Mouse (Mus musculus): ENCODE measurements around the gene S100a3.

The S100a3 gene

DNA sequence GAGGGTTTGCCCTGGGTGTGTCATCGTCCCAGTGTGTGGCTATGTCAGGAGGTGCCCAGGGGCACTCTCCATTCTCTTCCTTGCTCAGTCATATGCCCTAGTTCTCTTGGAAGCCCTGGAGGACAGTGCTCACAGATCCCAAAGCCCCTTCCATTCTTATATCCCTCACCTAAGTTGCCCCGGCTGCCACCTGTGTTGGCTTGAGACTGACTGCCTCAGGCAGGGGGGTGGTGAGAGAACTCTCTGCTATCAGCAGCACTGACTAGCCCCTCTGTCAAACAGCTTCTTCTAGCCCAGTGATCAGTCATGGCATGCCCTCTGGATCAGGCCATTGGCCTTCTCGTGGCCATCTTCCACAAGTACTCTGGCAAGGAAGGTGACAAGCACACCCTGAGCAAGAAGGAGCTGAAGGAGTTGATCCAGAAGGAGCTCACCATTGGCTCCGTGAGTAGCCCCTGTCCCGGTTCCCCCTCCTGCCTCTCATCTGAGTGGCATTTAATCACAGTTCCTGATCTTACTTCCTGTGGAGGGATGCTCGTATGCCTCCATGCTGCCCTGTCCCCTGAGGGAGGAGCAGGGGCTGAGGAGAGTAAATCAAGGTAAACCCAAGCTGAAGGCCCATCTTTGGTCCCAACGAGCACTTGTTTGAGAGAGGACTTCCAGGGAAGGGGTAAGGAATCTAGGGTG is 53.2 kb downstream of the S100a3 start:
- in situ Hi-C loops (cut with MboI; ENCODE audit: low pct_unique_long_range_greater_than_20kb in 1 of 2, low sequenced_read_pairs in 2 of 2, unreplicated experiment in 1 of 2), result no loop called here

DNA sequence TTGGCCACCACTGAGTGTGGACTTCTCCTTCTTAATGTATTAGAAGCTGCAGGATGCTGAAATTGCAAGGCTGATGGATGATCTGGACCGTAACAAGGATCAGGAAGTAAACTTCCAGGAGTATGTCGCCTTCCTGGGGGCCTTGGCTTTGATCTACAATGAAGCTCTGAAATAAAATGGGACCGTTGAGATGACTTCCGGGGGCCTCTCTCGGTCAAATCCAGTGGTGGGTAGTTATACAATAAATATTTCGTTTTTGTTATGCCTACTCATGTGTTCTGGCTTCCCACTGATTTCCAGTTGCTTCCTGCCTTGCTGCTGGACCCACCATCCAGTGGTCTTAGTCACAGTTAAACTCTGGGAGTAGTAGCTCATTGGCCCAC is 53.8 kb downstream of the S100a3 start:
- in situ Hi-C loops (cut with MboI; ENCODE audit: low pct_unique_long_range_greater_than_20kb in 1 of 2, low sequenced_read_pairs in 2 of 2, unreplicated experiment in 1 of 2), result no loop called here

DNA sequence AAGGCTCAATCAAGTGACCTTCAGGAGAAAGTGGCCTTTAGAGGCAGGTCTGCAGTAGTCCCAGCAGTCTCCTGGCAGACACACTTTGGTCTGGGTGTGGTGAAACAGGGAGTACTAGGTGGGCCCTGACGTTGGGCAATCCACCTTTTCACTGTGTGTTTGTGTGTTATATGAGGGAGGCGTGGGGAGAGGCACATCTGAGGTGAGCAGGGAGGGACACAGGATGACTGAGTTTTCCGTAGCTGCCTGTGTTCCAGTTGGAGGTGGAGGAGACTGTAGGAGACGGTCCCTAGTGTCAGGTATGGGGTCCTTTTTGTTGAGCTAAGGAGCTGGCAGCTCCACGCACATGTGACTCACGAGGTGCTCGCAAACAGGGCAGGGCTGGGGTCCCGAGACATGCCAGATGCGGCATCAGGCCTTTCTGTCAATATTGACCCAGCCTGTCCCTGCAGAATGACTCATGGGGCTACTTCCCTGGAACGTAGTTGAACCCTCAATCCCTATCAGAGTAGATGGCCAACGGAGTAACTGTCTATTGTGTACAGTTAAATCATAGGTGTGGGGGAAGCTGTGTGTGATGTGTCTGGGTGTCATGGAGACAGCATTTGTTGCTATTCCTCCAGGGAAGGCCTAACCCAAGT is 54.4 kb downstream of the S100a3 start:
- in situ Hi-C loops (cut with MboI; ENCODE audit: low pct_unique_long_range_greater_than_20kb in 1 of 2, low sequenced_read_pairs in 2 of 2, unreplicated experiment in 1 of 2), result loop anchor here in 1 of 2 experiments (5.0 kb wide), 1 partner anchor 32 kb away; no protein-coding TSS in a partner anchor

DNA sequence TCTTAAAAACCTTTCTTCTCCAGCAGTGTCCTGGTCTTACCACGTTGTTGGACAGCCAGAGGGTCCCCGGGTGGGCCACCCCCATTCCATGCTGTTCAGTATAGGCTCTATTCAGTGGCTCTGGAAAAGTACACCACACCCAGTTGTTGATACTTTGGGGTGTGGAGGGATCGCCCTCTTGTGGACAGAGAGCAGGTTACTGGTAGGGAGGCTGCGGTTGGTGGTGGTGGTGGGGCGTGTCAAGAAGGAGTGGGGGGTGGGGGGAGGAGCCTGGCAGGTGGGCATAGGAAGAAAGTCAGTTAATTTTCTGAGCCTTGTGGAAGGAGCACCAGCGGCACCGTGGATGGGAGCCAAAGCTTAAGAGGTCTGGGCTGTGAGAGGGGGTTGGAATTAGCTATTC is 55.0 kb downstream of the S100a3 start:
- in situ Hi-C loops (cut with MboI; ENCODE audit: low pct_unique_long_range_greater_than_20kb in 1 of 2, low sequenced_read_pairs in 2 of 2, unreplicated experiment in 1 of 2), result loop anchor here in 1 of 2 experiments (5.0 kb wide), 1 partner anchor 33 kb away; no protein-coding TSS in a partner anchor

DNA sequence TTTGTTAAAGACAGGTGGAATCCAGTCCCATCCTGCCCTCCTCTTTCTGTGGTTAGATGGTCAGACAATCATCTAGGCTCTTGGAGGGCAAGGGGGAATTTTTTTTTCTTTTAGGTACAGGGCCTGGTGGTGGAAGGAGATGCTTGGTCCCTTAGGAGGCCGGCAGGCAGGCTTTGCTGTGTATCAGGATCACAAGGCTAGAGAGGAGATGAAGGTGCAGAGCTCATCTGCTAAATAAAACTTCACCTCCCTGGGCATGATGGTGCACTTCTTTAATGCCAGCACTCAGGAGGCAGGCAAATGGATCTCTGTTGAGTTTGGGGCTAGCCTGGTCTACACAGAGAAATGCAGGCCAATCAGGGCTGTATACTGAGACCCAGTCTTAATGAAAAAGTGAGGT is 55.5 kb downstream of the S100a3 start:
- in situ Hi-C loops (cut with MboI; ENCODE audit: low pct_unique_long_range_greater_than_20kb in 1 of 2, low sequenced_read_pairs in 2 of 2, unreplicated experiment in 1 of 2), result loop anchor here in 1 of 2 experiments (5.0 kb wide), 1 partner anchor 34 kb away; no protein-coding TSS in a partner anchor

DNA sequence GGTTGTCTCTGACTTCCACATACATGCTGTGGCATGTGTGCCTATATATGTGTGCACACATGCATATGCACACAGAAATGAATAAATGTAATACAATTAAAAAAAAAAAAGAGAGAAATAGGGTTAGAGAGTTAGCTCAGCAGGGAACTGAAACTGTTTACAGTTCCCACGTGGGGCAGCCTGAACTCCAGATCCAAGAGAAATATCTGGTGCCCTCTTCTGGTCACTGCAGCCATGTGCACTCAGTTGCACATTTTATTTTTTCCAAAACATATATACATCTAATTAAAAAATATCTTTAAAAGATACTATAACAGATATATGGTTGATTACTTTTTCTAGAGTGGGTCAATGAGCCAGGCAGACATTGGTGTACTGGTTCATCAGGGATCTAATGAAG is 57.2 kb downstream of the S100a3 start:
- in situ Hi-C loops (cut with MboI; ENCODE audit: low pct_unique_long_range_greater_than_20kb in 1 of 2, low sequenced_read_pairs in 2 of 2, unreplicated experiment in 1 of 2), result loop anchor here in 1 of 2 experiments (5.0 kb wide), 1 partner anchor 35 kb away; no protein-coding TSS in a partner anchor

DNA sequence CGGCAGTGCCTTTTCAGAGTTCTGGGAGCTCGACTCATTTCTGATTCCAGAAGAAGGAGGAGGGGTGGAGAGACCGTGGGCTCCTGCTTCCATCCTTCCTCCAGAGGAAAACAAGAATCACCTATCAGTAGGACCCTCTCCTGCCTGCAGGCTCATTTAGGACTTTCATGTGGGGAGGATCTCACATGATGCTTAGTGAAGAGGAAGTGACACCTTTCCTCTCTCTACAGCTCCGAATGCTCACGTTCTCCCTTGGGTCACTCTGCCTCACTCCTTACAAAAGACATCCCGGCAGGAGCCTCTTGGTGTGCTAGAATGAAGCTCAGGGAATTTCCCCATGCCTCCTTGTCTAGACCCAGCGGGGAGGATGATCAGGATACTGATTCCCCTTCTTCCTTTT is 61.2 kb downstream of the S100a3 start:
- in situ Hi-C loops (cut with MboI; ENCODE audit: low pct_unique_long_range_greater_than_20kb in 1 of 2, low sequenced_read_pairs in 2 of 2, unreplicated experiment in 1 of 2), result no loop called here

DNA sequence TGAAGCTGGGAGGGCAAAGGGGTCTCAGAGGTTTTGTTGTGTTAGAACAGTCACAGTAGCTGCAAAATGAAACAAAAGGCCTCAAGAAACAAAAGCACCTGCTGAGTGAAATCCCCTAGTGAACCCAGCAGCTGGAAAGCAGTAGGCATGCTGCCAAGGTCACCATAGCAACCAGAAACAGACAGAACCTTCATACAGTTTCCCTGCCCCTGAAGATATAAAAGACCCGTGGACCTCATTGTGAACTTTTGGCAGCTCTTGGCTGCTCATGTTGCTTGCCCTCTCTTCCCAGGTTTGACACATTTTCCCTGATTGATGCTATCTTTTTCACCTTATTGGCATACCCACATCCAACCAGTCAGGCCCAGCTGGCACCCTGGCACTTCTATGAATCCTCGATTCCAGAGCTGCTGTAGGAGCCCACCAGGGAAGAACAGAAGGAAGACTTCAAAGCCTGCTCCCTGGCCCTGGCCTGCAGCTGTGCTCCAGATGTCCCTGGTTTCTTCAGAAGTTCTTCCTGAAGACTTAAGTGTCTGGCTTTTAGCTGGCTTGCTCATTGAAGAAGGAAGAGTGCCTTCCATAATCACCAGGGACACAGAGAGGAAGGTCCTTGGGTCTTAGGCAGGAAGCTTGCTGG is 63.2 kb downstream of the S100a3 start:
- in situ Hi-C loops (cut with MboI; ENCODE audit: low pct_unique_long_range_greater_than_20kb in 1 of 2, low sequenced_read_pairs in 2 of 2, unreplicated experiment in 1 of 2), result no loop called here

DNA sequence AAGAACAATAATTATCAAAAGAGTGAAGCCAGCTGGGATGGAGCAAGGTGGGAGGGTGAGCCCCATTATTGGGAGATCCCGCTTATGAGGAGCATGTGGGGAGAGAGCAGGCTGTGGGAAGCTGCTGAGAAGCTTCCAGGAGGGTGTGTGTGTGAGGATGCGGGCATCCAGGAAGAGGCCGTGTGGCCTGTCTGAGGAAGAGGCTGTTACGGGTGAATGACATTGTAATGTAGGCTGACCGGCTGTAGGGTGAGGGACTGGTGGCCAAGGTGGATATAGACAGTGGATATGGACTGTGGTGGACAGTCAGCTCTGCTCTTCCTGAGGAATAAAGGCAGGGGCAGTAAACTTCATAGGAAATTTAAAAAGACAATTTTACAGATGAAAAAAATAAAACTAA is 65.1 kb downstream of the S100a3 start:
- in situ Hi-C loops (cut with MboI; ENCODE audit: low pct_unique_long_range_greater_than_20kb in 1 of 2, low sequenced_read_pairs in 2 of 2, unreplicated experiment in 1 of 2), result no loop called here

DNA sequence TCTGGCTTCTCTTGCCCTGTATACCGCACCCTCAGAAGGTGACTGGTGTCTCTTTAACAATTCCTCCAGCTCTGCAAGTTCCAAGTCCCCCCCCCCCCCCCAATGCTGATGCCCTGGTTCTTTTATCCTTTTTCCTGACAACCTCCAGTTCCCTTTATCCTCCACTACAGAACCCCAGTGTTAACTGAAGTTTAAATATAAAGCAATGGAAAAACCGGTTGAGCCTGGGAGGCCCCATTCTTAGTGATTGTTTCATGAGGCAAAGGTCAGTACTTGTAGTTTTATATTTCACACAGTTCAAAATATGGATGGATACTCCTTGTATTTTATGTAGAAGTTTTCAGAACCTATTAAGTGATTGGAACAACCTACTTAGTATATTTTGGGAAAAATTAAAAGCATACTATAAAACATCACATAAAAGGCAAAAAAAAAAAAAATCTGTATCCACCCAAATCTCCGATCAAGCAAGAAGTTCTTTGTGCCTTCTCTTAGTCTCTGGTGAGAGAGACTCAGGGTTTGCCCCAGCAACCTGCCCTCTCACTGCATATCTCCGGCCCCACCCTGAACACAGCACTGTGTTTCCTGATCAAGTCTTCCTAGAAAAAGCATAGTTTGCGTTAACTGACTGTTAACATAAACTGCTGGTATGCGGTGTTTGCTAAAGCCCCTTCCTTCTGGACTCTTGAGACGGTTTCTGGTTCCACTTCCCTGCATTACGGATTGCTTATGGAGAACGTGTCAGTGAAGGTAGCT is 66.1 kb downstream of the S100a3 start:
- in situ Hi-C loops (cut with MboI; ENCODE audit: low pct_unique_long_range_greater_than_20kb in 1 of 2, low sequenced_read_pairs in 2 of 2, unreplicated experiment in 1 of 2), result no loop called here

DNA sequence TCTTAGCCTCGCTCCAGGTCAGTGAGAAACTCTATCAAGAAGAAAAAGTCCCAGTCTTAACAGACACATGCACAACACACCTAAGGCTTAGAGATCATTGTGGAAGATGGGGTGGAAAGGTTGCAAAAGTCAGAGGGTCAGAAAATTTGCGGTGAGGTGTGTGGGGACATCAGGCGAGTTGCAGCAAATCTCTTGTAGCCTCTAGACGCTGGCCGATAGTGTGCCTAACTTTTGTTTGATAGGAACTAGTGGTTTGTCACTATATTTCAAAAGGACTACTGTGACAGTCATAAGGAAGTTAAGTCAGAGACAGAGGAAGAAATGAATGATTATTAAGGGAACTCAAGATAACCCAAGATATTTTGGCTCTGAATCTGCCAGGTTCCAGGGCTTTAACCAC is 67.0 kb downstream of the S100a3 start:
- in situ Hi-C loops (cut with MboI; ENCODE audit: low pct_unique_long_range_greater_than_20kb in 1 of 2, low sequenced_read_pairs in 2 of 2, unreplicated experiment in 1 of 2), result no loop called here

DNA sequence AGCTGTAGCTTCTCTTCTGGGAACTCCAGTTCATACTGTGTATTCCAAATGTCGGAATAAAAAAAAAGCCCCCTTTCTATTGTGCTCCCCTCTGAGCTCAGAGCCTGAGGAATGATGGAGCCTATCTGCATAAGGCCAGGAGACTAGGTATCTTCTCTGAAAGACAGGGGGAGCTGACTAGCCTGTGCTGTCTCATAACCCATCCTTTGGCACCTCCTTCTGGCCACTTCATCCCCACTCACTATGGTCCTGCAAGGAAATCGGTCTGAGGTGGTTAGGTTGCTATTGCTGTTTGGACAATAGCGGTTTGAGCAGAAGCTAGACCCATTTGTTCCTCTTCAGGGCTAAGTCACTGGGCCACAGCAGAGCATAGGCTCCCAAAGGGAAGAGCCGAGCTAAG is 67.4 kb downstream of the S100a3 start:
- in situ Hi-C loops (cut with MboI; ENCODE audit: low pct_unique_long_range_greater_than_20kb in 1 of 2, low sequenced_read_pairs in 2 of 2, unreplicated experiment in 1 of 2), result no loop called here

DNA sequence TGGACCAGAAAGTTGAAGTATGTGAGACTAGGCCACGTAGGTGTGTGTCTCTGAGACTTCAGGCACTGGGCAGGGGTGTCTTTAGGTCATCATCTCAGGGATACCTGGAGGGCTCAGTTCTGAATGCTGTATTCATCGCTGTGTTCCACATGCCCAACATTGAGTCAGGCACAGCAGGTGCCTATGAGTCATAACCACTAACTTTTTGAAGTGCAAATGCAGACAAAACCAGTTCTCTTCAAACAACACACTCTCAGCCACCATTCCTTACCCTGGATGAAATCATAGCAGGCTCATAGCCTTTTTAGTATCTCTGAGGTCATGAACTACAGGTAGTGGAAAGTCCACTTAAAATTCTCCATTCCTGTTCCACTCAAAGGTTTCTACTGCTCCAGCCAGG is 68.9 kb downstream of the S100a3 start:
- in situ Hi-C loops (cut with MboI; ENCODE audit: low pct_unique_long_range_greater_than_20kb in 1 of 2, low sequenced_read_pairs in 2 of 2, unreplicated experiment in 1 of 2), result no loop called here

DNA sequence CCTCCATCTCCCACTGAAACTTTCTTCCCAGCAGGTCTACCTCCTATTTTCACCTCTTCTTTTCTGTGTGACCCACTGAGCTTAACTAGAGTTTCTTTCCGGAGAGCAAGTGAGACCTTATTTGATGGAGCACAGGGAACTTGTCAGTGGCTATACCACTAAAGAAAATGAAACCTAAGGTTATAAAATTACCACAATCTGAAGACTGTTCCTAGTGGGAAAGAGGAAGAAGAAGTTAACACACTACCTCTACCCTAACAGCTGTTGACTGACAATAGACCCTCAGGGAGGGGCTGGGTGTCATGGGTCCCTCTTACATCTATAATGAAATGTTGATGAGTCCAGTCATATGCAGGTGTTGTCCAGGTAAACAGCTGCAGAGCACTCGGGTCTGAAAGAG is 71.6 kb downstream of the S100a3 start:
- in situ Hi-C loops (cut with MboI; ENCODE audit: low pct_unique_long_range_greater_than_20kb in 1 of 2, low sequenced_read_pairs in 2 of 2, unreplicated experiment in 1 of 2), result no loop called here

DNA sequence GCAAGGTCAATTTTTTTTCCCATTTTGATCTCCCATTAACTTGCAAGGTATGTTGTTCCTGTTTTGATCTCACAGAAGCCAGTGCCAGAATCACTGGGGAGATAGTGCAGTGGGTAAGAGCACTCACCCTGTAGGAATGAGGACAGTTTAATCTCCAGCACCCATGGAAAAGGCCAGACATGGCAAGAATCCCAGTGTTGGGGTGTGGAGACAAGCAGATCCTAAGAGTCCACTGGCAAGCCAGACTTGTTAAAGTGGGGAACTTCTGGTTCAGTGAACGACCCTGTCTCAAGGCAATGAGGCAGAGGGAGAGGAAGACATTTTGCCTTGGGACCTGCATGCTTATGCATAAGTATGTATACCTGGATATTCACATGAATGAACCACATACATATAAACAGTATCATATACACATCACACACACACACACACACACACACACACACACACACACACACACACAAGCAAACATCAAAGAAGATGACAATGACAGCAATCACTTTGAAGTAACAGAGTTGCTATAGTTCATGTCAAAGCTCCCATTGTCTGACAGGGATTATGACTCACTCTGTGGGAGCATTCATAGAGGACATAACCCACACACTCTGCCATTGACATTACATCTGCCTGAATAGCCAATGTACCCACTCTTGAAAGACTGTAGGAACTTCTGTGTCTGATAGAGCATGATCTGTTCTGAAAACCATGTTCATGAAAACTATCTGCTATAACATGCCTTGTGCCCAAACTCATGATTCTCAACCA is 78.3 kb downstream of the S100a3 start:
- in situ Hi-C loops (cut with MboI; ENCODE audit: low pct_unique_long_range_greater_than_20kb in 1 of 2, low sequenced_read_pairs in 2 of 2, unreplicated experiment in 1 of 2), result no loop called here

DNA sequence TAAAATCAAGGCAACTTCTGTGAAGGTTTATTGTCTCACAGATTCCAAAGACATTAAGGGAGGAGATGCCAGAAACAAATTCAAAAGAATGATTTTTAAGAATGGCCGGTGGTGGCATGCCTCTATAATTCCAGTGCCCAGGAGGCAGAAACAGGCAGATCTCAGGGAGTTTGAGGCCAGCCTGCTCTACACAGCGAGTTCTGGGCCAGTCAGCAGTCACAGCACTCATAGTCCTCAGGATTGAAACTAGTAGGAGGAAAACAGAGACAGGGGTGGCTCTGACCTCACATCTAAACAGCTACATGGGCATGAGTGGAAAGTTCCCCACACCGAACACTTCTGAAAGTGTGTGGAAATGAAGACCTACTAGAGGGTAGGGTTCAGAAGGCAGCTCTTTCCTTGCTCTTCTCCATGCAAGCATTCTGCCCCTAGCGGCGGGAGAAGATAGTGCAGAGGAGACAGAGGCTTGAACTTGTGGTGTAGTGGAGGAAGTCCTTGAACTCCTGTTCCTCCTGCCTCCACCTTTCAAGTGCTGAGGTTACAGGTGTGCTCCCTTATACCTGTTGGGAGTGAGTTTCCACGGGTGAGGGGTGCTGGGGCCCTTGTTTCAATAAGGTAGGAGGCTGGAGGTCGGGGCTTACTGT is 79.3 kb downstream of the S100a3 start:
- in situ Hi-C loops (cut with MboI; ENCODE audit: low pct_unique_long_range_greater_than_20kb in 1 of 2, low sequenced_read_pairs in 2 of 2, unreplicated experiment in 1 of 2), result no loop called here

DNA sequence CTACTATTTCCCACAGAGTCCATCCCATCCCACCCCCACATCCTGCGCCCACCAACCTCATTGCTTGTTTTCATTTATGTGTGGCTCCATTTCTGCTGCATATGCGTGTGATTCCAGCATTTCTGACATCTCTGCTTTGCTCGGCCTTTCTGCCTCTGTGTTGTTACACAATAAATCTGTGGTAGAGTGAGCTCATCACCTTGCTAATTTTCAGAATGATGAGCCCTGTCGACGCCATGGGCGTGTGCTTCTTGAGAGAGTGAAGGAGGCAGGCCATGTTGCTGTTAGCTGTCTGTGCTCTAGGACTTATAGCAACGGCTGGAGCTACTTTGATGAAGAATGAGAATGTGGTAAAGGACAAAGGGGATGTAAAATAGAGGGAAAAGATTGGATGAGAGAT is 80.6 kb downstream of the S100a3 start:
- in situ Hi-C loops (cut with MboI; ENCODE audit: low pct_unique_long_range_greater_than_20kb in 1 of 2, low sequenced_read_pairs in 2 of 2, unreplicated experiment in 1 of 2), result no loop called here

DNA sequence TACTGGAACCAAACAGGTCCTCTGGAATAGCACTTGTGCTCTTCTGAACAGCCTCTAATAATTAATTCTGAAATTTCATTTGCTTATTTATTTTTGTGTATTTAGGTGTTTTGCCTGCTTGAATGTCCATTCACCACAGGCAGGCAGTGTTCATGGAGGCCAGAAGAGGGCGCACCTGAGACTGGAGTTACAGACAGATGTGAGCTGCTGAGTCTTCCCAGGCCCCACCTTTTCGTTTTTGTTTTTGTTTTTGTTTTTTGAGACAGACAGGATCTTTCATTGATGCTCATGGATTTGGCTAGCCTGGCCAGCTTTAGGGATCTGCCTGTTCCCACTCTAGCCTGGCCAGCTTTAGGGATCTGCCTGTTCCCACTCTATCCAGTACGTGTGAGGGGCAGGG is 83.8 kb downstream of the S100a3 start:
- in situ Hi-C loops (cut with MboI; ENCODE audit: low pct_unique_long_range_greater_than_20kb in 1 of 2, low sequenced_read_pairs in 2 of 2, unreplicated experiment in 1 of 2), result no loop called here

Measured in mouse embryonic stem cell (cell line).